Mouse (Mus musculus) urinary bladder, adult 18-20 months (tissue): ENCODE measurements around the gene Tldc2.

ENCODE experiments used
- DNase-seq, 2 experiments: peaks; one replicate each; pipeline ENCODE4 v3.0.0; 2022; ENCODE audit warnings: low spot score in 2 of 2, mixed read lengths in 2 of 2

The Tldc2 gene

DNA sequence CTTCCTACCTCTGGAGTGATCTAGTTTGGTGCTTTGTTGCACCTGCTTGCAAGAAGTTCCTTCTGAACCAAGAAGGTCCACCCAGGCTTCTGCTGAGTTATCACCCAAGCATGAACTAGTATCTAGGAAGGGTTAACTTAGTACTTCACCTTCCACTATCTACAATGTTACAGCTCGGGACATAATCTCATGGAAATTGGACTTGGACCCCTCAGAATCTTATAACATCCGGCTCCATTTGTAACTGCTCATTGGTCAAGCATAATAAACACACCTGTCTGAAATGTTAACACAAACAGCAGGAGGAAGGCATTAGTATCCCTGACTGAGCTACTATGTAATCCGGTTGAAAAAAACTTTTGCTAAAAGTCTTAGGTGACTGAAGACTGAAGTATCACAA, 40.5 kb downstream of the Tldc2 start:
- no peak for DNase-seq

- DNase-seq, result no peak
These were observed 41.2 kb downstream of the Tldc2 start for GRCm38 (mm10) chr2:157128072-157128471.

DNA sequence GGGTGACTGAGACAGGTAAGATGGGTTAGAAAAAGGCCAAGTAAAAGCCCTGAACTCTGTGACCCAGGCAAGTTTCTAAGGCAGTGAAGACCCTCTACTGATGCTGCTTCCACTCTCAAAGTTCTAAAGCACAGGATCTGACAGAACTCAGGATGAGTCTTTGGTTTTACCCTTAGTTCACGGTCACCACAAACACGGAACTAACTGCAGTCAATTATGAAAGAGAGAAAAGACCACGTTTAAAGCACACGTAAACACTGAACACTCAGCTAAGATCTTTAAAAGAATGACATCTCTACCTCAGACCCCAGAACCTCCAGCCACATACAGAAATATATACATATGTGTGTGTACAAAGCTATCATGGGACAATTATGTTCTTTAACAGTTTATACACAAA, 42.2 kb downstream of the Tldc2 start:
- DNase-seq, result no peak

DNA sequence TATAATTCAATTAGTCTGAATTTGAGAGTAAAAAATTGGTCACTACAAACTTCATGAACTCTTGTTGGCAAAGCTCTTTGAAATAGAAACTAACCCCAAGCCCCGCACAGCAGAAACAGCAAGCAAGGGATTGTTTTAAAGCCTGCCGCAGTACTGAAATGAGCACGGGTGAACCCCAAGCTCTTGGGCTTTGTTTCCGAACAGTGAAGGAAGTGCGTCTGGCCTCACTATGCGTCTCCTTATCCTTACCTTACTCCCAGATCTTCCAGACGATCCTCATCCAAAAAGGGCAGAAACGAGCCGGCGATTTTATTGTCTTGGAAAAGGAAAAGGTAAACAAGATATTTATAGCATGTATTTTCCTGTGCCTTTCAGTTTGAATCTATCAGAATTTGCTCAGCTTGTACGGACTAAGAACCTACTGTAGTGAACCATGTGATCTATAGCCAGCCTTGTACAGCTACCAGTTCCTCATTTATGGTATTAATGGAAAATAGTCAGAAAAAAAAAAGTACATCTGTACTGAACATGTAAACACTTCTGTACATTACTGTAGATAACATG, 42.8 kb downstream of the Tldc2 start:
- DNase-seq, result no peak

DNA sequence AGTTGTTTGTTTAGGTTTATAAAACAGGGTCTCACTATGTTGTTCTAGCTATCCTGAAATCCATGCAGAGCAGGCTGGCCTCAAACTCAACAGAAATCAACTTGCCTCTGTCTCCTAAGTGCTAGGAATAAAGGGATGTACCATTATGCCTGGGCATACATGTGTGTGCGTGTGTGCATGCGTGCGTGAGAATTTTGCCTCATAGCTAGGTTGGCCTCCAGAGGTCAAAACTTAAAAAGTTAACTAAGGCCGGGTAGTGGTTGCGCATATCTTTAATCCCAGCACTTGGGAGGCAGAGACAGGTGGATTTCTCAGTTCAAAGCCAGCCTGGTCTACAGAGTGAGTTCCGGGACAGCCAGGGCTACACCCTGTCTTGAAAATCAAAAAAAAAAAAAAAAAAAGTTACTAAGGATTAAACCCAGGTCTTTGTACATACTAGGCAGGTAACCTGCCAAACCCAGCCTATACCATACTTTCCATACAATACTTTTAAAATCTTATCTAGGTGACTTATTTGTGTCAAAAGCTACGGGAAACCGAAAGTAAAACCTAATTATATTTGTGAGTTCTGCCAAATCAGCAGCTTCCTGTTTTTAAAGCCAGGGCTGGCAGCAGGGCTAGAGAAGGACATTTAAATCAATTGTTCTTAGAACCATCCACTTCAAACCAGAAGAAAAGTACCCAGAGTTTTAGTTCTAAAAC, 44.1 kb downstream of the Tldc2 start:
- DNase-seq, result no peak

- no peak for DNase-seq
These were observed 45.2 kb downstream of the Tldc2 start for GRCm38 (mm10) chr2:157132086-157132485.

DNA sequence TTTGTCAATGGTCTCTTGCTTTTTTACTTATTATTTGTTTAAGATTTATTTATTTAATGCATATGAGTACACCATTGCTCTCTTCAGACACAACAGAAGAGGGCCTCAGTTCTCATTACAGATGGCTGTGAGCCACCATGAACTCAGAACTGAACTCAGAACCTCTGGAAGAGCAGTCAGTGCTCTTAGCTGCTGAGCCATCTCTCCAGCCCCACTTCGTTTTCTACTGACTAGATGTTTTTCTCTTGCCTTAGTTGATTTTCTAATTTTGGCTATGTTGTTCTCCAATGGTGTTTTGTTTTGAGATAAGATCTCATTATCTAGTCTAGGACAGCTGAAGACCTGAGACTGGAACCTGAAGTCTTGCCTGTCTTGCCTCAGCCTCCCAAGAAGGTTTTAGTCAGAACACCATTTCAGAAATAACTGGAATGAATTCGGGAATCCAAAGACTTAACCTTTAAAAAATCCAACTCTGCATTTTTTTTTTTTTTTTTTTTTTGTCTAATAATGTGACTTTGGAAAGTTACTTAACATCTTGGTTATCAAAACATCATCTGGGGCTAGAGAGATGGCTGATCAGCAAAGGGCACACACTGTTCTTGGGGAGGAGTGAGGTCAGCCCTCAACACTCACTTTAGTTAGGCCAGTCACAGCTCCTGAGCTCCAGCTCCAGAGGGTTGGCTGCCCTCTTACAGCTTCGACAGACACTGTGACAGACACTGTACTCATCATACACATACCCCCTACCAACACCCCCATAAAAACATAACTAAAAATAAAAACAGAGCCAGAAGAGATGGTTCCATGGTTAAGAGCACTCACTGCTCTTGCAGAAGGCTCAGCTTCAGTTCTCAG, 46.1 kb downstream of the Tldc2 start:
- no peak for DNase-seq

- no peak for DNase-seq
These were observed 47.1 kb downstream of the Tldc2 start for GRCm38 (mm10) chr2:157133769-157134478.

DNA sequence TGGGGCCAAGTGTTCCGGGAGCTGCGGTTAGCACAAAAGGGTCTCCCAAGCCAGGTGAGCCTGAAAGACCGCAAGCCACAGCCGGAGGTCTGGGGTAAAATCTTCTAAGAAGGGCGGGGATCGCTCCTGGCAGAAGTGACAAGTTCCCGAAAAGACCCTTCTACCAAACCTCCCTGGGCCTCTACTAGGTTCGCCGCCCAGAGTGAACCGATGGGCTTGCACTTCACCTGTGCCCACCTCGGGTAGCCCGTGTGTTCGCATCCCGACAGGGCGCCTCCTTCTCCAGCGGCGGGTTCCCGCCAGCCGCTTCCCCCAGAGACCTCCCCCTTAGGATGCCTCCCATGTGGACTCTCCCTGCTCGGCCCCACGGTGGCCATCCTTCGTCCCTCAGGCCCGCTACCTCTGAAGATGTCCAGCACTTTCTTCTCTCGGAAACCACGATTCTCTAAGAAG, 47.6 kb downstream of the Tldc2 start:
- no peak for DNase-seq

DNA sequence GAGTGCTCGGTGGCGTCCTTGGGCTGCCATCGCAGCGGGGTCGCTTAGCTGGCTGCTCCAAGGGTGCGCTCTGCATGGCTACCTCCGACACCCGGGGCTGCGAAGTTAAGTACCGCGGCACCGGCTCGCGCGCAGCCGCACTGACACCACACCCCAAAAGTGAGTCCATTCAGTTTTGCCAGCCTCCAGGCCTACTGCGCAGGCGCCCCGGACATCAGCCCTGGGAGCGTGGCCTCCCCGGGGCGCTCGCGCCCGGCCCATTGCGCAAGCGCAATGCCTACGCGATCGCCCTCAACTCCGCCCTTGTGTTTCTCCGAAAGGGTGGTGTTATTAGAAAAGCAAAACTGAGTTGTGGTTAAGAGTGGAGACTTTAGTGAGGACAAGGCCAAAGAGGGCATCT, 48.2 kb downstream of the Tldc2 start, which contains the start of gene Samhd1:
Samhd1 (minus strand) TSS at position 252 of the 400 bp plus-strand sequence.
- peak; percentile 84 to 97 for DNase-seq

- DNase-seq, result no peak
These were observed 48.8 kb downstream of the Tldc2 start for GRCm38 (mm10) chr2:157135529-157136120.

- DNase-seq, result no peak
These were observed 49.3 kb downstream of the Tldc2 start for GRCm38 (mm10) chr2:157136176-157136575.

DNA sequence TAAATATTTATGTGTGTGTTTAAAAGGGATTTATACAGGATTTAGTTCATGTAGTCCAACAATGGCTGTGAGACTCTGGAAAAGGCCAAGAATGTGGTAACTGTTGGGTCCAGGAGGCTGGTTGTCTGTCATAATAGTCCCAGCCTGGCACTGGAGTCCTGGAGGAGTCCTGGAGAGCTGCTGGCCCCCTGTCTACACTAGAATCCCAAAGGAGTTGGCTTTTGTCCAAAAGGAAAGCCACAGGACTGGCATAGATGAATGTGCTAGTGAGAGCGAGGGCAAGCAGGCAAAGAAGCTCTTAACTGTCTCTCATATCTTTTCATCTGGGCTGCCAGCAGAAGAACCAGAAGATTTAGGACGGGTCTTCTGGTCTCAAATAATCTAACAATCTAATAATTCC, 49.8 kb downstream of the Tldc2 start:
- DNase-seq, result no peak

- DNase-seq, result no peak
These were observed 51.3 kb downstream of the Tldc2 start for GRCm38 (mm10) chr2:157137959-157138731.

DNA sequence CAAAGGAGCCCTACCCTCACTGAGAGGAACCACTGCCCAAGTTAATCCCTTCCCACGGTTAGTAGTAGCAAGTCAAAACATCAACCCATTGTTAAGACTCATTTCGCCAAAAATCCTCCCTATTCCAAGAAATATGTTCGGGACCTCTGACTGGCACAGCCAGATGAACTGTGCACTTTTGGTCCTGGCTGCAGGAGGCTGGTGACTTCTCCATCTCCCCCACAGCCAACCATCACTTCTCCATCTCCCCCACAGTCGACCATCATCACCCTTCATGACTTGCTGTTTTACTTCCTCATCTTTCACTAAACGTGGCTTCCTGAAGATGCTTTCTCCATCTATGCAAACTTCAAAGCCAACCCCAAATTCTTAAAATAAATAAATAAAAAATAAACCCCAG, 52.0 kb downstream of the Tldc2 start:
- DNase-seq, result no peak

DNA sequence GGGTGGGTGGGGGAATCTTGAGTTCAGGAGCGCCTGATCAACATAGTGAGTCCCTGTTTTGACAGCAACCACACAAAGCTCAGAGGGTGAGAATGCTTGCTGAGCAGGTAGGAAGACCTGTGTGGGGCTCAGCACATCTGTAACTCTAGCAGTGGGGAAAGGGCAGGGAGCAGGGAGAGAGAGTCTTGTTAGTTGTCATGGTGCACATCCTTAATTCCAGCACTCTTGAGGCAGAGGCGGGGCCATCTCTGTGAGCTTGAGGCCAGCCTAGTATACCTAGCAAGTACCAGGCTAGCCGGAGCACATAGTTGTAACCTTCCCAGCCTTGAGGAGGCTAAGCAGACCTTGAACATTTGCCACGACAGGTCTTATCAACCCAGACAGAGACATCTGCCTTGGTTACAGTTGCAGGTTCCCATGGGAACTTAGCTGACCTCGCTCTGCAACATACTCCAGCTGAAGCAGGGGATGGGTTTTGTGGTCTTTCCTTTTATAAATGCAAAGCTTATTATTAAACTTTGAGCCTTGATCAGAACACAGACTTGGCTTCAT, 52.5 kb downstream of the Tldc2 start:
- no peak for DNase-seq

- no peak for DNase-seq
These were observed 55.1 kb downstream of the Tldc2 start for GRCm38 (mm10) chr2:157141962-157142361.

- DNase-seq, result no peak
These were observed 57.3 kb downstream of the Tldc2 start for GRCm38 (mm10) chr2:157144132-157144531.

DNA sequence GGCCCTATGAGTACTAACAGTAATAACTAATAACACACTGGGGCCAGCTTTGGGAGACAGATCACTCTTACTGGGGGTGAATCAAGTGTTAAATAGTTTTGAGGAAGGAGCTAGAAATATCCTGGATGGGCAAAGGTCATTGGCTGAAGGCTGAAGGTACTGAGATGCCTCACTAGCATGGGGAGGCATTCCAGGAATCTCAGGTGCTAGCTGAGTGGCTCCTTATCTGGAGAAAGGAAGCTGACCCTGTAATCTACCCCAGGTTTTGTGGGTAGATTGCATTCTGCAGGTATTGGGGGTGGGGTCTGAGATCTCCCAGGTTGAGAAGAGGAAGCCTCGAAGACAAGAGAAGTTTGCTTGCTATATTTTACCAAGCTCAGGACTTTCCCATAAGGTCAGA, 58.3 kb downstream of the Tldc2 start:
- DNase-seq, result no peak
